Mouse (Mus musculus) CH12.LX (cell line): Measurements from ENCODE around the gene Calhm2. TPM values are rescaled to one million over a fixed set of nuclear protein-coding genes. Genes with fewer than 3 reads are reported as not detected.

ENCODE experiments used
- DNase-seq: peaks from one replicate; pipeline ENCODE4 v3.0.0-alpha.2; 2013; ENCODE audit errors: extremely low read depth
- H3K27ac ChIP-seq: 2 replicates; pipeline ENCODE4 v1.5.1; 2012; ENCODE audit warnings: low read depth, mild to moderate bottlenecking, control low read depth, moderate library complexity; ENCODE audit not compliant: insufficient read depth
- H3K27me3 ChIP-seq: replicated peaks from 2 replicates; pipeline ENCODE3; 2012; ENCODE audit warnings: inconsistent platforms
- H3K36me3 ChIP-seq, 2 experiments: replicated peaks in 1 of 2; 2 replicates each; pipeline versions ENCODE3 to v1.6.1; 2012; ENCODE audit warnings: inconsistent platforms in 1 of 2, low read length in 1 of 2, mild to moderate bottlenecking in 1 of 2, mixed read lengths in 1 of 2, moderate library complexity in 1 of 2; ENCODE audit not compliant: control insufficient read depth in 1 of 2, insufficient read depth in 1 of 2
- H3K4me1 ChIP-seq, 2 experiments: 2 replicates each; pipeline ENCODE4 v1.6.1; 2012; ENCODE audit warnings: inconsistent platforms in 1 of 2, moderate library complexity in 1 of 2; ENCODE audit not compliant: insufficient read depth in 2 of 2, control insufficient read depth in 1 of 2
- H3K4me2 ChIP-seq: 2 replicates; pipeline ENCODE4 v1.6.1; 2012; ENCODE audit warnings: low read depth, mild to moderate bottlenecking, control low read depth; ENCODE audit not compliant: poor library complexity, insufficient read depth, severe bottlenecking
- H3K4me3 ChIP-seq, 3 experiments: fragments of 150-350 bp in 1 of 3; sonication (generic) in 1 of 3; replicated peaks in 1 of 3; 2 replicates each; pipeline versions ENCODE3 to v1.5.1; 2011 to 2012; ENCODE audit warnings: low read depth in 2 of 3, low read length in 2 of 3, mild to moderate bottlenecking in 2 of 3, moderate library complexity in 2 of 3, control low read depth in 1 of 3, improper control_type of control experiment in 1 of 3, inconsistent platforms in 1 of 3, mixed read lengths in 1 of 3; ENCODE audit not compliant: poor library complexity in 1 of 3
- H3K79me2 ChIP-seq: replicated peaks from 2 replicates; pipeline ENCODE4 v1.6.1; 2012; ENCODE audit warnings: mild to moderate bottlenecking, moderate library complexity; ENCODE audit not compliant: control insufficient read depth, poor library complexity, insufficient read depth, severe bottlenecking; ENCODE audit errors: extremely low read depth
- H3K9ac ChIP-seq: 2 replicates; pipeline ENCODE4 v1.6.1; 2012; ENCODE audit warnings: low read depth, mild to moderate bottlenecking, control low read depth, moderate library complexity; ENCODE audit not compliant: insufficient read depth
- H3K9me3 ChIP-seq: replicated peaks from 2 replicates; pipeline ENCODE3; 2012; ENCODE audit warnings: low read length, inconsistent platforms, mixed read lengths
- KAT2A ChIP-seq: IDR thresholded peaks from 2 replicates; pipeline ENCODE4 v1.6.1; 2012; ENCODE audit warnings: low read length, improper control_type of control experiment, inconsistent platforms; ENCODE audit not compliant: insufficient replicate concordance
- MEF2A ChIP-seq: IDR thresholded peaks from 2 replicates; pipeline ENCODE4 v1.6.1; 2014; ENCODE audit warnings: low read depth, mild to moderate bottlenecking, inconsistent platforms, low read length, improper control_type of control experiment, borderline replicate concordance
- PAX5 ChIP-seq: IDR thresholded peaks from 2 replicates; pipeline ENCODE4 v1.6.1; 2012; ENCODE audit warnings: low read length, inconsistent platforms, mixed read lengths
- USF2 ChIP-seq: conservative IDR thresholded peaks from 2 replicates; pipeline ENCODE4 v1.6.1; 2011; ENCODE audit warnings: low read depth, low read length, improper control_type of control experiment
- ZKSCAN1 ChIP-seq: IDR thresholded peaks from 2 replicates; pipeline ENCODE4 v1.6.1; 2012; ENCODE audit warnings: low read depth, inconsistent platforms, low read length, improper control_type of control experiment, borderline replicate concordance
- dilution Hi-C: fragments of 300-500 bp; cut with MboI; formaldehyde crosslinking; loops from 2 replicates; pipeline ENCODE4 v1.14.3; 2020; ENCODE audit warnings: low sequenced_read_pairs; ENCODE audit not compliant: extremely low pct_unique_long_range_greater_than_20kb, extremely low pct_ligation_motif_present
- in situ Hi-C: fragments of 300-500 bp; cut with MboI; formaldehyde crosslinking; loops from 3 replicates; pipeline ENCODE4 v1.14.3; 2019; ENCODE audit warnings: low sequenced_read_pairs, low pct_ligation_motif_present, low pct_unique_long_range_greater_than_20kb, mixed read lengths
- polyA plus RNA-seq: library from polyadenylated mRNA; unstranded; fragments of >175 nt; gene quantifications from 2 replicates; pipeline ENCODE4 v1.2.1, GENCODE M21; 2012; ENCODE audit warnings: low read depth; ENCODE audit not compliant: insufficient read length
- total RNA-seq, 2 experiments: library from RNA; depleted of rRNA; stranded (reverse); fragments of 300-350 nt in 1 of 2; fragments of >200 nt in 1 of 2; gene quantifications; 2 replicates each; pipeline ENCODE4 v1.2.3; 2012 to 2014

The Calhm2 gene
- total and polyA plus RNA-seq, 3 experiments = 6.3 to 10.4 (median 10.1) TPM

DNA sequence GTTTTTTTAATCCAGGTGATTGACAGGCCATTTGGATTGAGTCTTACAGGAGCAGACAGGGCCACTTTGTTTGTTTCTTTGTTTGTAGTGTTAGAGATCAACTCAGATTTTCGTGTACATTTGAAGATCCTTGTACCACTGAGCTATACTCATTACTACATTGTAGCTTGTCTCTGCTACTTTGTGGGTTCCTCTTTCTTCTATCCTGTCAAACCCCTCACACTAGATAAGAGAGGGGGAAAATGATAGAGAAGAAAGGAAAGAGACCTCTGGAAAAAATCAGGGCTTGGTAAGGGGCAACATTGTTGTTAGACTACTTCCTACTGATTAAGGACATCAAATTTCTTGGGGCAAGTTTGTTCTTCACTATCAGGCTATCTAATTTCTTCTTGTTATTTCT, 80.4 kb downstream of the Calhm2 start:
- Histone ChIP-seq H3K36me3 (no peaks in the 10 kb centered on the region), H3K9ac (no peak overlapping the region), H3K4me2 (no peak overlapping the region), H3K4me1 (no peaks in the 10 kb centered on the region), H3K4me3 (no peak overlapping the region), H3K79me2 (no peaks in the 10 kb centered on the region), H3K9me3 (no peaks in the 10 kb centered on the region), H3K27ac (no peak overlapping the region), H3K27me3 (no peaks in the 10 kb centered on the region)
- no peak for TF ChIP-seq USF2
- TF ChIP-seq ZKSCAN1 = no peak
- TF ChIP-seq KAT2A = no peak
- TF ChIP-seq MEF2A = no peak
- TF ChIP-seq PAX5 = no peak
- in situ Hi-C loops (no loop called here), dilution Hi-C loops (no loop called here)
- DNase-seq = no peak

Other genes with a start within 250 kb of the Calhm2 start
- gene Ina, start 123.6 kb downstream of the Calhm2 start, total RNA-seq (2012; rRNA removed) = not detected in 2 replicates
- not detected in 2 replicates for gene Ina, start 123.6 kb downstream of the Calhm2 start, total RNA-seq (2014; rRNA removed)
- gene Ina, start 123.6 kb downstream of the Calhm2 start, polyA plus RNA-seq = not detected in 2 replicates
- gene Nt5c2, start 123.1 kb downstream of the Calhm2 start, total RNA-seq (2012; rRNA removed) = 15.1 and 22.5 TPM in 2 replicates
- gene Nt5c2, start 123.1 kb downstream of the Calhm2 start, total RNA-seq (2014; rRNA removed) = 21.1 and 26.0 TPM in 2 replicates
- gene Nt5c2, start 123.1 kb downstream of the Calhm2 start, polyA plus RNA-seq = 58.8 and 62.9 TPM in 2 replicates
- gene Pcgf6, start 87.4 kb downstream of the Calhm2 start, total RNA-seq (2012; rRNA removed) = 17.3 and 20.1 TPM in 2 replicates
- 43.8 and 48.0 TPM in 2 replicates for gene Pcgf6, start 87.4 kb downstream of the Calhm2 start, total RNA-seq (2014; rRNA removed)
- 35.7 and 39.7 TPM in 2 replicates for gene Pcgf6, start 87.4 kb downstream of the Calhm2 start, polyA plus RNA-seq
- 10.0 and 10.4 TPM in 2 replicates for gene Taf5, start 70.5 kb downstream of the Calhm2 start, total RNA-seq (2012; rRNA removed)
- 13.7 and 15.5 TPM in 2 replicates for gene Taf5, start 70.5 kb downstream of the Calhm2 start, total RNA-seq (2014; rRNA removed)
- gene Taf5, start 70.5 kb downstream of the Calhm2 start, polyA plus RNA-seq = 8.9 and 10.5 TPM in 2 replicates
- gene Usmg5, start 47.6 kb downstream of the Calhm2 start, total RNA-seq (2012; rRNA removed) = 226 and 344 TPM in 2 replicates
- gene Usmg5, start 47.6 kb downstream of the Calhm2 start, total RNA-seq (2014; rRNA removed) = 500 and 646 TPM in 2 replicates
- gene Usmg5, start 47.6 kb downstream of the Calhm2 start, polyA plus RNA-seq = 511 and 674 TPM in 2 replicates
- 49.7 and 62.0 TPM in 2 replicates for gene Pdcd11, start 47.5 kb downstream of the Calhm2 start, total RNA-seq (2012; rRNA removed)
- gene Pdcd11, start 47.5 kb downstream of the Calhm2 start, total RNA-seq (2014; rRNA removed) = 24.6 and 26.6 TPM in 2 replicates
- gene Pdcd11, start 47.5 kb downstream of the Calhm2 start, polyA plus RNA-seq = 78.0 and 79.7 TPM in 2 replicates
- not detected in 2 replicates for gene Calhm1, start 6.0 kb upstream of the Calhm2 start, total RNA-seq (2012; rRNA removed)
- gene Calhm1, start 6.0 kb upstream of the Calhm2 start, total RNA-seq (2014; rRNA removed) = not detected in 2 replicates
- gene Calhm1, start 6.0 kb upstream of the Calhm2 start, polyA plus RNA-seq = not detected in 2 replicates
- not detected in 2 replicates for gene Calhm3, start 19.5 kb upstream of the Calhm2 start, total RNA-seq (2012; rRNA removed)
- not detected in 2 replicates for gene Calhm3, start 19.5 kb upstream of the Calhm2 start, total RNA-seq (2014; rRNA removed)
- not detected in 2 replicates for gene Calhm3, start 19.5 kb upstream of the Calhm2 start, polyA plus RNA-seq
- gene Neurl1a, start 40.5 kb upstream of the Calhm2 start, total RNA-seq (2012; rRNA removed) = 0.13 TPM in 1 of 2 replicates, not detected in the other
- 0.05 TPM in 1 of 2 replicates, not detected in the other for gene Neurl1a, start 40.5 kb upstream of the Calhm2 start, total RNA-seq (2014; rRNA removed)
- gene Neurl1a, start 40.5 kb upstream of the Calhm2 start, polyA plus RNA-seq = not detected in 2 replicates